Mouse (Mus musculus) ES-Bruce4 (cell line): Measurements from ENCODE around the gene Bank1. TPM values are rescaled to one million over a fixed set of nuclear protein-coding genes. Genes with fewer than 3 reads are reported as not detected.
"Not testable (repeated sequence)": the region's sequence is repeated elsewhere in the genome, so short reads cannot be mapped to it uniquely, and the experiment has no call there.

Source experiments
- H3K27ac ChIP-seq: 2 replicates; pipeline ENCODE4 v1.5.1; 2012; ENCODE audit warnings: low read length, inconsistent platforms; ENCODE audit not compliant: insufficient read depth
- H3K27me3 ChIP-seq: 2 replicates; pipeline ENCODE4 v1.6.1; 2012; ENCODE audit warnings: mild to moderate bottlenecking, low read length, inconsistent platforms; ENCODE audit not compliant: control insufficient read depth, poor library complexity, insufficient read depth, severe bottlenecking
- H3K36me3 ChIP-seq: 2 replicates; pipeline ENCODE4 v1.6.1; 2012; ENCODE audit warnings: inconsistent platforms, mild to moderate bottlenecking, low read length, moderate library complexity; ENCODE audit not compliant: control insufficient read depth, poor library complexity, insufficient read depth, severe bottlenecking
- H3K4me1 ChIP-seq: one replicate; pipeline ENCODE4 v1.8.1; 2011; ENCODE audit warnings: low read length; ENCODE audit not compliant: control insufficient read depth, insufficient read depth
- H3K4me3 ChIP-seq: 2 replicates; pipeline ENCODE4 v1.5.1; 2011; ENCODE audit warnings: low read depth, mild to moderate bottlenecking, low read length
- H3K9ac ChIP-seq: 2 replicates; pipeline ENCODE4 v1.6.1; 2012; ENCODE audit warnings: low read depth, mild to moderate bottlenecking, inconsistent platforms; ENCODE audit not compliant: poor library complexity, severe bottlenecking
- H3K9me3 ChIP-seq: replicated peaks from 2 replicates; pipeline ENCODE4 v1.6.1; 2012; ENCODE audit warnings: mild to moderate bottlenecking, low read length, inconsistent platforms; ENCODE audit not compliant: control insufficient read depth, poor library complexity, insufficient read depth, severe bottlenecking
- CTCF ChIP-seq: IDR thresholded peaks from one replicate; pipeline ENCODE4 v1.8.1; 2011; ENCODE audit warnings: low read depth, low read length
- EP300 ChIP-seq: IDR thresholded peaks from 2 replicates; pipeline ENCODE4 v1.6.1; 2011; ENCODE audit warnings: low read depth, low read length; ENCODE audit not compliant: insufficient read depth
- POLR2A ChIP-seq: IDR thresholded peaks from one replicate; pipeline ENCODE4 v1.8.1; 2011; ENCODE audit warnings: low read length; ENCODE audit not compliant: insufficient read depth
- polyA plus RNA-seq: library from polyadenylated mRNA; stranded (reverse); fragments of >200 nt; gene quantifications from 2 replicates; pipeline ENCODE4 v1.2.4, GENCODE M21; 2011; ENCODE audit warnings: low read depth; ENCODE audit not compliant: missing spikeins, insufficient read depth, insufficient read length

The Bank1 gene
- polyA plus RNA-seq, 1 experiment = not detected

- no peaks in the 10 kb centered on the region for H3K9me3 ChIP-seq
- TF ChIP-seq CTCF (no peak), POLR2A (no peak), EP300 (no peak)
- no peaks in the 10 kb centered on the region for H3K36me3 ChIP-seq
- H3K4me3 ChIP-seq = no peak overlapping the region
- H3K9ac ChIP-seq = no peak overlapping the region
- no peaks in the 10 kb centered on the region for H3K27me3 ChIP-seq
- H3K4me1 ChIP-seq = no peaks in the 10 kb centered on the region
- H3K27ac ChIP-seq = no peak overlapping the region
These were observed 16.0 kb upstream of the Bank1 start for GRCm38 (mm10) chr3:136341911-136342310.

DNA sequence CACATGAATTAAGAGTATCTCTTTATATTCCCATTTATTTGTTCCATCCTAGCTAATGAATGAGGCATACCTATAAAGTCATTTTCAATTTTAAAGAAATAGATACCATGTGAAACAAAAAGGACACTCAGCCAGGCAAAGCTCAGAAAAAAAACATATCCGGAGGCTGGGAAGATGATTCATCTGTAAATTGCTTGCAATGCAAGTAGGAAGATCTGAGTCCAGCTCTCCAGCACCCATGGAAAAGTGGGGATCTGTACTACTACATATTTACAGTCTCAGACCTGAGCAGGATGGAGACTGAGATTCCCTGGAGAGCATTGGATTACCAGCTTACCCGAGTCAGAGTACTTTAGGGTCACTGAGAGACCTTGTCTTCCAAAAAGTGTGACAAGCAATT, 14.0 kb upstream of the Bank1 start:
- no peaks in the 10 kb centered on the region for H3K9me3 ChIP-seq
- TF ChIP-seq EP300 (no peak), CTCF (no peak), POLR2A (no peak)
- H3K9ac ChIP-seq = no peak overlapping the region
- H3K27me3 ChIP-seq = no peaks in the 10 kb centered on the region
- no peaks in the 10 kb centered on the region for H3K36me3 ChIP-seq
- H3K27ac ChIP-seq = no peak overlapping the region
- no peaks in the 10 kb centered on the region for H3K4me1 ChIP-seq
- H3K4me3 ChIP-seq = no peak overlapping the region

DNA sequence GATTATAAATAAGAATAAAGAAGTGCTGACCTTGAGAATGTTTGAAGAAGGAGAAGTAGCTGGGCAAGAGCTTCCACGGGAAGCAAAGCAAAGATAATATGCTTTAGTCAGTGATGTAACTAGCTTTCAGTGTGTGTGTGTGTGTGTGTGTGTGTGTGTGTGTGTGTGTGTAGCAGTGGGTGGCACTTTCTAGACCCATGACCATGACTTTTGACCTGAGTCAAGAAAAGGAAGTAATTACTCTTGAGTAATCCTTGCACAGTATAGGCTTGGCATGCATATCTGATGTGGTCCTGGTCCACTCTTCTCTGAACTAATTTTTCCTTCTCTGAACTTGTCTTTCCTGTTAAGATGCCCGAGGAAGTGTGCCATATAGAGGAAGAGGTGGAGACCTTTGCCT, 5.3 kb upstream of the Bank1 start:
- H3K27me3 ChIP-seq = no peaks in the 10 kb centered on the region
- no peaks in the 10 kb centered on the region for H3K4me1 ChIP-seq
- H3K36me3 ChIP-seq = no peaks in the 10 kb centered on the region
- no peak overlapping the region for H3K4me3 ChIP-seq
- no peak overlapping the region for H3K27ac ChIP-seq
- TF ChIP-seq CTCF (no peak), POLR2A (no peak), EP300 (no peak)
- H3K9ac ChIP-seq = no peak overlapping the region
- H3K9me3 ChIP-seq = no peaks in the 10 kb centered on the region

GRCm38 (mm10) chr3:136330043-136330442, 4.2 kb upstream of the Bank1 start:
- Histone ChIP-seq H3K9ac (no peak overlapping the region), H3K27me3 (no peaks in the 10 kb centered on the region), H3K36me3 (no peaks in the 10 kb centered on the region), H3K4me1 (no peaks in the 10 kb centered on the region), H3K27ac (no peak overlapping the region), H3K9me3 (no peaks in the 10 kb centered on the region), H3K4me3 (no peak overlapping the region)
- TF ChIP-seq CTCF (no peak), EP300 (no peak), POLR2A (no peak)

- H3K9ac ChIP-seq = no peak overlapping the region
- no peaks in the 10 kb centered on the region for H3K4me1 ChIP-seq
- no peaks in the 10 kb centered on the region for H3K36me3 ChIP-seq
- no peak overlapping the region for H3K4me3 ChIP-seq
- no peaks in the 10 kb centered on the region for H3K9me3 ChIP-seq
- no peak for TF ChIP-seq CTCF
- TF ChIP-seq POLR2A = no peak
- TF ChIP-seq EP300 = no peak
- H3K27ac ChIP-seq = no peak overlapping the region
- H3K27me3 ChIP-seq = no peaks in the 10 kb centered on the region
These were observed 3.3 kb upstream of the Bank1 start for GRCm38 (mm10) chr3:136329133-136329532.

- not testable (repeated sequence) for H3K36me3 ChIP-seq, H3K4me1 ChIP-seq
These were observed 1.1 kb downstream of the Bank1 start for GRCm38 (mm10) chr3:136324716-136325115.

More at GRCm38 (mm10) chr3:136324716-136325115, 1.1 kb downstream of the Bank1 start:
- not testable (repeated sequence) for H3K27me3 ChIP-seq, H3K9me3 ChIP-seq, H3K4me3 ChIP-seq, H3K9ac ChIP-seq, H3K27ac ChIP-seq
